Mouse (Mus musculus): ENCODE results near the gene Rabl3.

Gene Rabl3

GRCm38 (mm10) chr16:37539611-37540580 lies at the start of gene Rabl3, which contains the start of gene Gtf2e1:
Gene Rabl3, plus strand, starts transcription at chr16:37539885.
Gene Gtf2e1, minus strand, starts transcription at chr16:37539789.
- peak; percentile 92 to 96 for DNase-seq

- DNase-seq, result no peak
Observed at GRCm38 (mm10) chr16:37495017-37495416, 44.7 kb upstream of the Rabl3 start.

DNA sequence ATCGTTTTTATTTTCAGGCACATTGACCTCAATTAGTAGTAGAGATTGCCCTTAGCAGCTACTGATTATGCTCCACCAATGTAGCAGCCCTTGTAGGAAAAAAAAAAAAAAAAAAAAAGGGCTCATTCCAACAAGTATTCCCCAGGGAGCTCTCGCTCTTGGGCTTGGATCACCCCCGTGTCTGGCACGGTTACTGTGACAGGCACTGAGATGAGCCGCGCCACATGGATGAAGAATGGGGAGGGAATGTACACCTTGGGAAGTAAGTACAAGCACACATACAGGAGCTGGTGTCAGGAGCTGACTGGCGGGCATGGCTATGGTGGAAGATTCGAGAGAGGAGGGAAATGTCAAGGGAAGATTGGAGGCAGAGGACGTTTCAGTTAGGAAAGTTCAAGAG lies 41.1 kb upstream of the Rabl3 start:
- no peak for DNase-seq

DNA sequence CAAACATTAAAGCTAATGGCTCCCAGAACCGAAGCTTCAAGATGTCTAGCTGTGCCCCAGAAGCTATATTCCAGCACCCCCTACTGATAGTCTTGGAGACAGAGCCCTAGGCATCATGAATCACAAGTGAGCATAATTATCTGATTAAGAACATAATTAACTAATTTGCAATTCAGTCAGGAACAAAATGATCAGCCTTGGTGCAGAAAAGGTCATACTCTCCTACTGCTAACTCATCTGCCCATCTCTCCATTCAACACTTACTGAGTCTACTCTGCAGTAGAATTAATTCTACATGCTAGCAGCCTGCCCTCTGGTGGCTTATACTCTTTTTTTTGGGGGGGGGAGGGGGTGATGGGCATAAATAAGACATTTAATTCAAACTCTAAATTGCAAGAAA lies 35.2 kb upstream of the Rabl3 start:
- no peak for DNase-seq

- DNase-seq, result no peak
Observed at GRCm38 (mm10) chr16:37506751-37507150, 32.9 kb upstream of the Rabl3 start.

GRCm38 (mm10) chr16:37511489-37511888 lies 28.2 kb upstream of the Rabl3 start:
- no peak for DNase-seq

DNA sequence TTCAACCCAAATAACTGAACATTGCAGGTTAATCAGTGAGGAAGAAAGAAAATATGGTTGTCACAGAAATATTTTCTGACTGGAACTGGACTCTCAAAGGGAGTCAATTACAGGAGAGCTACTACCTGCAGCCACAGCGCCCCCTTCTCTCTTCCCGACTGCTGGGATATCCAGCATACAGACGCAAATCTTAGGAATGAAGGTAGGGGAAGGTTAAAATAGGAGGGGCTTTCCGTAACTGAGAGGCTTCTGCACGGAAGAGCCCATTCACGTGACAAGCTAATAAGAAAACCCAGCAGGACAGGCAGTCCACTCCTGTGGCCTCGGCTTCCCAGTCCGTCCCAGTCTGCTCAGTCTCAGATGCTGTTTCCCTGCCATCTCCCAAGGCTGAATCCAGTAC lies 25.0 kb upstream of the Rabl3 start:
- no peak for DNase-seq

DNA sequence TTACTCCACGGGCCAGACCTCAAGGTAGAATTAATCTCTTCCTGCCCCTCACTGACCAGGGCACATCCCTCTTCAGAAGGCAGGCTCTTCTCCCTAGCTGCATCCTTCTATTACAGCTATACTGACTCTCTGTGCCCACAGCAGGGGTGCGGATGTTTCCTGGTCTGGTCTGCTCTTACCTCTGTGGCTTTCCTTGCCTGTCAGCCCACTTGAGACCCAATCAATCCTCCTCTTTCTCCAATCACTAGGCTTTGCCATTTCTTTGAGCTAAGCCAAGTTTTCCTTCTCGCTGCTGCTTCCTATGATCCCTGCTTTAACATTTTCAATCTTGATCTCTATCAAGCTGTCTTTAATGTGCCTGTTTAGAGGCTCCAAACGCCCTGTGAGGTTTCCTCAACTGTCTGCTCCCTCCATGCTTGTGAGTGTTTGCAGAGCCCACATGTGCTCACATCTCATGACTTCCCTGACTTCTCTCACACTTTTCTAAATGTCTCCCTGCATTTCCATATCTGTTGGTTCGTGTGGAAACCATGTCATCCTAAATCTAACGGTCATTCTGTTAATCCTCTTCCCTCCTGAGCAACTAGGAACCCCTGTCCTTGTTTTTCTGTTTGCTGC lies 23.2 kb upstream of the Rabl3 start:
- DNase-seq, result no peak

DNA sequence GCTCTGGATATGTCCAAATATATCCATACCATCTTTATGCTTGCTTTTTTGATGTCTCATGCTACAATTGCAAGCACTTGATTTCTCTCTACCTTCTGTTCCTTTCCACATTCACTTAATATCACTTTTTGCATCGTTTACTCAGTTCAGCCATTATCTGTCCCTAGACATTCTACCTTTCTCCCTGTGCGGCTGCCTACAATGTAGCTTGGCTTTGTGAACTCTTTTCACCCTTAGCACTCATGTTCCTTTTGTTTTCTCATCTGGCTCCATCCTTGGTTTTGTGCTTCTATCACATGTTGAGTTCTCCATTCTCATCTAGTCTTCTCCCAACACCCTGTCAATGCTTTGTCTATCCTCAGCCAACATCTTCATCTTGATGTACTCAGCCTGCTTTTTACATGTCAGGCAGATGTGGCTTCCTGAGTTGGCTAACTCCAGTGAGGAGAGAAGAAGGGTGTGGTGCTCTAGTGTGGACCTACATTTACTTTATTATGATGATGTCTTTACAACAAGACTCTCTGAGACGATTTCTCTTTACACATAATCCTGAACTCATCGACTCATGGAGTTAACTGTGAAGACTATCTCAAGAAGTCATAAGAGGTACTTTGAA lies 22.0 kb upstream of the Rabl3 start:
- no peak for DNase-seq

GRCm38 (mm10) chr16:37518662-37519061 lies 21.0 kb upstream of the Rabl3 start:
- DNase-seq, result no peak

DNA sequence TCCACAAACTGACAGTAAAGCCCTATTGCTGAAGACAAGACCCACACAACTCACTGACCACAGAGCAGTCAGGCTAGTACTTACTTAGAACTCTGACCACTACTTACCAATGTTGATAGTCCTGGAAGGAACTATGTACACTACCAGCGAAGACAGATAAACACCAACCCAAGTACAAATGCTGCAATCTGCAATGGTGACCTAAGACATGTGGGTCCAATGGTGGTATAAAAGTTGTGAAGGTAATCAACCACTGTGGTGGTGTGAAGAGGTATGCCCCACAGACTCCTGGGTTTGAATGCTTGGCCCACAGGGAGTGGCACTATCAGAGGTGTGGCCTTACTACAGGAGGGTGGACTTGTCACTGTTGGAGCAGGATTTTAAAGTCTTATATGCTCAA lies 20.0 kb upstream of the Rabl3 start:
- DNase-seq, result no peak

GRCm38 (mm10) chr16:37520190-37521040 lies 19.3 kb upstream of the Rabl3 start:
- DNase-seq, result no peak

DNA sequence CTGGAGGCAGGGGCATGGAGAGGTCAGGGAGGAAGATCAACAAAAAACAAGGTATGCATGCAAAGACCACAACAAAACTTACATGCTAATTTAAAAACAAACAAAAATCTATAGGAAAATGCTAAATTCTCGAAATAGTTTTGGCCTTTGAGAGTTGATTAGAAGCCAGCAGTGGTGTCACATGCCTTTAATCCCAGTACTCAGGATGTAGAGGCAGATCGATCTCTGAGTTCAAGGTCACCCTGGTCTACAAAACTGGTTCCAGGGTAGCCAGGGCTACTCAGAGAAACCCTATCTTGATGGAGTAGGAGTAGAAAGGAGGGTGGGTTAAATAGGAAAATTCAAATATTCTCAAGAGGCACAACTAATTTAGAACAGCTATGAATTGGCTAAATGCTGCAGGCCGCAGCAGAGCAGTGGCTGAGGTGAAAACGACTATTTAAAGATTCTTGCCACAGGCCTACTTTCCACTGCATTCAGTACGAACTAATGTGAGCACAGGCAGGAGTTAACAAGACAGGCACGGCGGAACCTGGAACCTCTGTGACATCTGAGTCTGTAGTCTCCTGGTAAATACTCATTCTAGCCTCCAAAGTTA lies 17.5 kb upstream of the Rabl3 start:
- DNase-seq, result no peak

DNA sequence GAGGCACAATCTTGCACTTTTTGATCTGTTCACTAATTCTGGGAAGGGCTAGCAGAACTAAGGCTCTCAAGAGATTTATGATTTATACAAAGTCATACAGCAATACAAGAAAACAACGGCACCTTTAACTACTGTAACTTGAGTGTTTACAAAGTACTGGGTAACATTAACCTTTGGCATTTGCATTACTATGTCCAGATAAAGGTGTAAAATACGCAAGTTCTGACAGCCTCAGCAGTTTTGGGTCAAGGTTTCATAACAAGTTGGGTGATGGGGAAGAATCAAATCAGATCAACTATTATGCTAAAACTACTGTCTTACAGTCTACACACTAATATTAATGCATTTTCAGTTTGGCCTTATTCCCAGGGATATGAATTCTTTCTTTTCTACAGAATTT lies 14.6 kb upstream of the Rabl3 start:
- no peak for DNase-seq

DNA sequence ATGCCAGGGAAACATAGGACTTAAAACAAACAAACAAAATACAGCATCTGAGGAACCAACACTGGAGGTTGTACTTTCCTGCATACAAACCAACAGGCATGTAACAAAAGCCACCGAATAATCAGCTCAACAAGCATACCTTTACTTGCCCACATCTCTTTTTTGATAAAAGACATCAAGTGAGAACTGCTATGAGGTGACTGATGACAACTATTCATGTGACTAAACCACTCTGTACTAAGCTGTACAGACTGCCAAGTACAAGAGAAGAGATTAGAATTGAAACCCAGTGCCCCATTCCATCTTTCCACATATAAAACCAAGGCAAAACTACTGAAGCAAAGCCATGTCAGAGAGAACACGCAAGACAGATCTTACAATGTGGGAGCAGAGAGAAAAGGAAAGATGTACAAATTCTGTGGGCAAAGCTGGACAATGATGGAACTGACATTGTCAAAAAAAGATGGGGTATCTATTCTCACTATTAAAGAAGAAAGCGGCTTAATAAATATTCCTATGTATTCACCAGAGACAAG lies 12.9 kb upstream of the Rabl3 start:
- DNase-seq, result no peak

GRCm38 (mm10) chr16:37530170-37530569 lies 9.5 kb upstream of the Rabl3 start:
- DNase-seq, result no peak

DNA sequence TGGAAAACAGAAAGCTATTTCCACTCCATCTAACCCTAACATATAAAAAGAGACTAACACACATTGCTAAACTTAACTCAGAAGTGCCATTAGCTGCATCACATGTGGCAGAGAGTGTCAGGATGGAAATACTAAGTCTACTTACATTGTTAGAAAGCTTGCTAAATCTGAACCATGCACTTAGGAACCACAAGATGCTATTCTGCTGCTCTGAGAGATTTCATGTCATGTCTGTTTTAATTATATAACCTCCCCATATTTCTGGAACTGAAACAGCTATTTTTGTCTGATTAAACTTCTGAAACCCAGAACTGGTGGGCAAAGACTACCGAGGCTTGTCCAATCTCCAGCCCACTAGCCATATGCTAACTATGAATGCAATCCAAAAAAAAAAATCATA lies 7.6 kb upstream of the Rabl3 start:
- no peak for DNase-seq

- DNase-seq, result no peak
Observed at GRCm38 (mm10) chr16:37533369-37534068, 6.2 kb upstream of the Rabl3 start.

GRCm38 (mm10) chr16:37539240-37539610 lies 460 bp upstream of the Rabl3 start:
- DNase-seq, result no peak

GRCm38 (mm10) chr16:37540776-37541175 lies 1.1 kb downstream of the Rabl3 start:
- no peak for DNase-seq

GRCm38 (mm10) chr16:37546312-37546711 lies 6.6 kb downstream of the Rabl3 start:
- no peak for DNase-seq
